Mouse (Mus musculus): ENCODE results near the gene Vasp. TPM values are rescaled to one million over a fixed set of nuclear protein-coding genes. Genes with fewer than 3 reads are reported as not detected.
A peak's percentile ranks its signal among the peaks of the same experiment; 100 is the strongest.

Gene Vasp
- polyA plus RNA-seq, 1 experiment from 2014 or later: 32.7 TPM

- Histone ChIP-seq H3K9ac (peak overlapping the region; percentile 26; the same call in 1 of the 2 replicates), H3K4me2 (no peak overlapping the region), H3K36me3 (ENCODE audit: poor library complexity, severe bottlenecking) (peaks cover 15% of the 10 kb centered on the region), H3K4me1 (peaks cover 16% of the 10 kb centered on the region), H3K27me3 (no peaks in the 10 kb centered on the region), H3K9me3 (replicated peaks) (no peaks in the 10 kb centered on the region), H3K4me3 (no peak overlapping the region), H3K27ac (peak overlapping the region; percentile 7; the same call in 1 of the 2 replicates)
- 73% methylated on average over 2 of the region's 4 CpGs for WGBS
- ATAC-seq: no peak
These were observed 31.6 kb downstream of the Vasp start for GRCm38 (mm10) chr7:19239986-19240385.

- ATAC-seq: peak; percentile 92
- Histone ChIP-seq H3K4me1 (peaks cover 16% of the 10 kb centered on the region), H3K4me3 (no peak overlapping the region; the same call in 1 of the 2 replicates), H3K27ac (peak overlapping the region; percentile 14), H3K27me3 (no peaks in the 10 kb centered on the region), H3K9me3 (replicated peaks) (no peaks in the 10 kb centered on the region), H3K9ac (peak overlapping the region; percentile 26; the same call in 1 of the 2 replicates), H3K4me2 (no peak overlapping the region), H3K36me3 (ENCODE audit: poor library complexity, severe bottlenecking) (peaks cover 9% of the 10 kb centered on the region; the same call in 1 of the 2 replicates)
- 0% methylated on average over 1 of the region's 1 CpGs for WGBS
These were observed 32.2 kb downstream of the Vasp start for GRCm38 (mm10) chr7:19239423-19239822.

- H3K4me1 ChIP-seq: peaks cover 10% of the 10 kb centered on the region
- H3K4me3 ChIP-seq: no peak overlapping the region
- no peak for ATAC-seq
- H3K9ac ChIP-seq: 0 out of 2 replicates have a peak overlapping the region, but pooled peaks have one; percentile 5
- H3K4me2 ChIP-seq: no peak overlapping the region
- H3K9me3 ChIP-seq (replicated peaks): no peaks in the 10 kb centered on the region
- 0 out of 2 replicates have a peak, but pooled peaks cover 5% of the 10 kb centered on the region for H3K36me3 ChIP-seq (ENCODE audit: poor library complexity, severe bottlenecking)
- 97% methylated on average over 4 of the region's 4 CpGs for WGBS
- H3K27me3 ChIP-seq: no peaks in the 10 kb centered on the region
- no peak overlapping the region for H3K27ac ChIP-seq
These were observed 33.3 kb downstream of the Vasp start for GRCm38 (mm10) chr7:19238344-19238743.

- peaks cover 13% of the 10 kb centered on the region for H3K4me1 ChIP-seq
- H3K9ac ChIP-seq: peak overlapping the region; percentile 30
- H3K27me3 ChIP-seq: no peaks in the 10 kb centered on the region
- WGBS: 71% methylated on average over 2 of the region's 2 CpGs
- H3K9me3 ChIP-seq (replicated peaks): no peaks in the 10 kb centered on the region
- H3K4me2 ChIP-seq: no peak overlapping the region
- H3K4me3 ChIP-seq: no peak overlapping the region
- peaks cover 8% of the 10 kb centered on the region; the same call in 1 of the 2 replicates for H3K36me3 ChIP-seq (ENCODE audit: poor library complexity, severe bottlenecking)
- ATAC-seq: no peak
- H3K27ac ChIP-seq: no peak overlapping the region
These were observed 35.2 kb downstream of the Vasp start for GRCm38 (mm10) chr7:19236411-19236810.

- Histone ChIP-seq H3K9me3 (replicated peaks) (no peaks in the 10 kb centered on the region), H3K9ac (no peak overlapping the region), H3K4me3 (no peak overlapping the region), H3K27ac (no peak overlapping the region), H3K36me3 (ENCODE audit: poor library complexity, severe bottlenecking) (peaks cover 9% of the 10 kb centered on the region; the same call in 1 of the 2 replicates), H3K4me2 (no peak overlapping the region), H3K27me3 (no peaks in the 10 kb centered on the region), H3K4me1 (peaks cover 19% of the 10 kb centered on the region)
- ATAC-seq: no peak
- 96% methylated on average over 2 of the region's 2 CpGs for WGBS
These were observed 36.4 kb downstream of the Vasp start for GRCm38 (mm10) chr7:19235092-19235671.

GRCm38 (mm10) chr7:19234652-19235051 lies 37.0 kb downstream of the Vasp start:
- ATAC-seq: no peak
- no peaks in the 10 kb centered on the region for H3K9me3 ChIP-seq (replicated peaks)
- H3K4me1 ChIP-seq: peaks cover 19% of the 10 kb centered on the region
- no peak overlapping the region for H3K4me2 ChIP-seq
- no peak overlapping the region for H3K4me3 ChIP-seq
- H3K27me3 ChIP-seq: no peaks in the 10 kb centered on the region
- no peak overlapping the region for H3K9ac ChIP-seq
- peaks cover 9% of the 10 kb centered on the region; the same call in 1 of the 2 replicates for H3K36me3 ChIP-seq (ENCODE audit: poor library complexity, severe bottlenecking)
- WGBS: 80% methylated on average over 5 of the region's 5 CpGs
- no peak overlapping the region for H3K27ac ChIP-seq

- Histone ChIP-seq H3K27me3 (no peaks in the 10 kb centered on the region), H3K4me1 (peaks cover 27% of the 10 kb centered on the region), H3K9ac (no peak overlapping the region), H3K4me3 (no peak overlapping the region), H3K9me3 (replicated peaks) (no peaks in the 10 kb centered on the region), H3K36me3 (ENCODE audit: poor library complexity, severe bottlenecking) (peaks cover 9% of the 10 kb centered on the region; the same call in 1 of the 2 replicates), H3K4me2 (no peak overlapping the region), H3K27ac (no peak overlapping the region)
- 96% methylated on average over 3 of the region's 3 CpGs for WGBS
- no peak for ATAC-seq
These were observed 39.8 kb downstream of the Vasp start for GRCm38 (mm10) chr7:19231849-19232248.

GRCm38 (mm10) chr7:19230899-19231298 lies 40.7 kb downstream of the Vasp start:
- H3K9ac ChIP-seq: no peak overlapping the region
- no peak overlapping the region for H3K27ac ChIP-seq
- peaks cover 10% of the 10 kb centered on the region for H3K36me3 ChIP-seq (ENCODE audit: poor library complexity, severe bottlenecking)
- no peak overlapping the region for H3K4me3 ChIP-seq
- no peaks in the 10 kb centered on the region for H3K9me3 ChIP-seq (replicated peaks)
- no peak for ATAC-seq
- 96% methylated on average over 5 of the region's 5 CpGs for WGBS
- H3K4me1 ChIP-seq: peaks cover 31% of the 10 kb centered on the region
- H3K27me3 ChIP-seq: no peaks in the 10 kb centered on the region
- no peak overlapping the region for H3K4me2 ChIP-seq

- Histone ChIP-seq H3K4me1 (peaks cover 31% of the 10 kb centered on the region), H3K27ac (no peak overlapping the region), H3K36me3 (ENCODE audit: poor library complexity, severe bottlenecking) (peaks cover 17% of the 10 kb centered on the region), H3K27me3 (no peaks in the 10 kb centered on the region), H3K9me3 (replicated peaks) (no peaks in the 10 kb centered on the region), H3K4me3 (no peak overlapping the region), H3K9ac (peak overlapping the region; percentile 71), H3K4me2 (peak overlapping the region; percentile 83)
- ATAC-seq: no peak
- WGBS: 95% methylated on average over 2 of the region's 2 CpGs
These were observed 41.5 kb downstream of the Vasp start for GRCm38 (mm10) chr7:19230041-19230580.

GRCm38 (mm10) chr7:19229404-19229803 lies 42.2 kb downstream of the Vasp start:
- Histone ChIP-seq H3K9ac (peak overlapping the region; percentile 71), H3K4me3 (peak overlapping the region; percentile 64), H3K4me1 (peaks cover 31% of the 10 kb centered on the region), H3K4me2 (peak overlapping the region; percentile 83), H3K9me3 (replicated peaks) (no peaks in the 10 kb centered on the region), H3K27ac (peak overlapping the region; percentile 100), H3K27me3 (no peaks in the 10 kb centered on the region), H3K36me3 (ENCODE audit: poor library complexity, severe bottlenecking) (peaks cover 17% of the 10 kb centered on the region)
- WGBS: 55% methylated on average over 5 of the region's 5 CpGs
- ATAC-seq: no peak

GRCm38 (mm10) chr7:19228793-19229148 lies 42.8 kb downstream of the Vasp start:
- Histone ChIP-seq H3K4me1 (peaks cover 31% of the 10 kb centered on the region), H3K27me3 (no peaks in the 10 kb centered on the region), H3K9ac (peak overlapping the region; percentile 71), H3K9me3 (replicated peaks) (no peaks in the 10 kb centered on the region), H3K4me2 (peak overlapping the region; percentile 83), H3K4me3 (peak overlapping the region; percentile 64), H3K36me3 (ENCODE audit: poor library complexity, severe bottlenecking) (peaks cover 17% of the 10 kb centered on the region), H3K27ac (peak overlapping the region; percentile 100)
- WGBS: 0% methylated on average over 14 of the region's 14 CpGs
- ATAC-seq: no peak

- WGBS: under 1% methylated on average over 84 of the region's 91 CpGs
These were observed 43.5 kb downstream of the Vasp start, which contains the start of gene Opa3 for GRCm38 (mm10) chr7:19227883-19228792. TSS of gene Opa3 (plus strand) at chr7:19228334.

More at GRCm38 (mm10) chr7:19227883-19228792, 43.5 kb downstream of the Vasp start, which contains the start of gene Opa3:
- Histone ChIP-seq H3K4me2 (peak within 1 kb of the TSS; percentile 83), H3K9me3 (replicated peaks) (no peaks in the 10 kb centered on the region), H3K4me3 (peak within 1 kb of the TSS; percentile 64), H3K4me1 (peaks cover 31% of the 10 kb centered on the region), H3K27ac (peak within 1 kb of the TSS; percentile 100), H3K27me3 (no peaks in the 10 kb centered on the region), H3K36me3 (ENCODE audit: poor library complexity, severe bottlenecking) (peaks cover 17% of the 10 kb centered on the region), H3K9ac (peak within 1 kb of the TSS; percentile 77)
- ATAC-seq: peak; percentile 97

All from forebrain, embryonic 13.5 days (tissue).